Mouse (Mus musculus): ENCODE results near the gene Kif5a. TPM values are rescaled to one million over a fixed set of nuclear protein-coding genes. Genes with fewer than 3 reads are reported as not detected.

Kif5a gene
- total and polyA plus RNA-seq, 3 experiments = 0.14 to 2.1 TPM; not detected in 1

DNA sequence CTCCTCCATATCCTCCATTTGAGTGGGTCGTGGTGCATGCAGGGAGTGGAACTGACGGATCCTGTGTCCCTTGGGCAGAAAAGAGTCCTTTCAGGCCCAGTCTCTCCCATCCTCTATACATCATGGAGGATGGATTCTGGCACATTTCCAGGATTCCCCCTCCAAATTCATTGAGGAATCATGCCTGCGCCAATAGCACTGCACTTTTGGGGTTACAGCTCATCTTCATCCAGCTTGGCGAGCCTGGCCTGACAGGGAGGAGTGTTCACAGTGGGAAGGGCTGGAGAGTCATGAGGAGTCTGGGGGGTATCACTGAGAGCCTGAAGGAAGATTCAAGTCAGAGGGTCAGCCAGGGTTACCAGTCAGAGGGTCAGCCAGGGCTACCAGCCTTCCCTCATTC lies 80.5 kb downstream of the Kif5a start:
- no peak overlapping the region for H3K27ac ChIP-seq (ENCODE audit: insufficient read depth, low read depth)
- no peak overlapping the region for H3K9ac ChIP-seq (ENCODE audit: insufficient read depth, low read depth)
- dilution Hi-C loops (cut with MboI; ENCODE audit: extremely low pct_ligation_motif_present, extremely low pct_unique_long_range_greater_than_20kb, low sequenced_read_pairs) = no loop called here
- in situ Hi-C loops (cut with MboI; ENCODE audit: low pct_ligation_motif_present, low pct_unique_long_range_greater_than_20kb, low sequenced_read_pairs) = no loop called here
- H3K4me2 ChIP-seq (ENCODE audit: insufficient read depth, low read depth, poor library complexity, severe bottlenecking) = no peak overlapping the region
- no peak overlapping the region for H3K4me3 ChIP-seq (replicated peaks in 1 of 3; ENCODE audit: low read depth in 2 of 3, low read length in 2 of 3, poor library complexity in 1 of 3)
- no peaks in the 10 kb centered on the region for H3K27me3 ChIP-seq (replicated peaks)
- peaks cover 0 to 36% of the 10 kb centered on the region in 2 experiments for H3K36me3 ChIP-seq (replicated peaks in 1 of 2; ENCODE audit: control insufficient read depth in 1 of 2, insufficient read depth in 1 of 2, low read length in 1 of 2)
- DNase-seq (ENCODE audit: extremely low read depth) = no peak
- peaks cover 7% of the 10 kb centered on the region for H3K9me3 ChIP-seq (replicated peaks; ENCODE audit: low read length)
- no peak for TF ChIP-seq MAZ (IDR thresholded peaks at IDR 0.05; ENCODE audit: low read depth, low read length)
- peaks cover 2 to 7% of the 10 kb centered on the region in 2 experiments; a peak in 2 of 4 replicates for H3K4me1 ChIP-seq (ENCODE audit: control insufficient read depth in 1 of 2, insufficient read depth in 2 of 2)
- no peaks in the 10 kb centered on the region for H3K79me2 ChIP-seq (replicated peaks; ENCODE audit: control insufficient read depth, extremely low read depth, insufficient read depth, poor library complexity, severe bottlenecking)

DNA sequence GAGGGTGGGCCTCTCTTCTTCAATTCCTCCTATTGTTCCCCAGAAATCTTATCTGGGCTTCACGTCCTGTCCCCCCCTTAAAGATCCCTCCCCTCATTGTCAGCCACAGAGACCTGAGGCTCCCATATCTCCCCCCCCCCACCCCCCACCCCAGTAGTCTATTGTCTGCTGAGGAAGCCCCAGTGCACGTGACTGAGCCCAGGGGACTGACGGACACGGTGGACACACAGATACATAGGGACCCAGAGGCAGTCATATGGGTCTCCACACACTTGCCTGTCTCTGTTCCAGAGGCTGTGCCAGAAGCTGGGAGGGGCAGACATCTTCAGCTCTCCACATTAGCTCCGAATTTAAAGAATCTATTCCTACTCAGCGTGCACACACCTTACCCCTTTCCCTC lies 81.6 kb downstream of the Kif5a start:
- DNase-seq (ENCODE audit: extremely low read depth) = no peak
- TF ChIP-seq HCFC1 (IDR thresholded peaks at IDR 0.05; ENCODE audit: low read depth, low read length) (no peak), CHD1 (IDR thresholded peaks at IDR 0.05; ENCODE audit: low read depth, low read length) (no peak), EP300 (IDR thresholded peaks at IDR 0.05; ENCODE audit: low read length) (no peak), PAX5 (IDR thresholded peaks at IDR 0.05; ENCODE audit: low read length) (no peak), NRF1 (IDR thresholded peaks at IDR 0.05; ENCODE audit: low read depth, low read length) (no peak), ZMIZ1 (IDR thresholded peaks at IDR 0.05; ENCODE audit: low read depth, low read length) (no peak), JUN (IDR thresholded peaks at IDR 0.05; ENCODE audit: insufficient read depth, low read depth, low read length) (no peak), SIN3A (IDR thresholded peaks at IDR 0.05; ENCODE audit: low read length) (no peak), MXI1 (IDR thresholded peaks at IDR 0.05; ENCODE audit: low read depth, low read length) (no peak), ZKSCAN1 (IDR thresholded peaks at IDR 0.05; ENCODE audit: borderline replicate concordance, low read depth, low read length) (no peak), TCF12 (IDR thresholded peaks at IDR 0.05; ENCODE audit: low read depth, low read length) (no peak), UBTF (IDR thresholded peaks at IDR 0.05; ENCODE audit: low read depth, low read length) (no peak), JUND (conservative IDR thresholded peaks at IDR 0.05; ENCODE audit: low read depth, low read length) (no peak), MAX (IDR thresholded peaks at IDR 0.05; ENCODE audit: low read length) (no peak), TBP (conservative IDR thresholded peaks at IDR 0.05; ENCODE audit: low read depth, low read length) (no peak), IRF4 (IDR thresholded peaks at IDR 0.05; ENCODE audit: low read depth, low read length) (no peak), E2F4 (IDR thresholded peaks at IDR 0.05; ENCODE audit: insufficient replicate concordance, low read depth, low read length) (no peak), RCOR1 (conservative IDR thresholded peaks at IDR 0.05; ENCODE audit: low read depth, low read length) (no peak), SMC3 (IDR thresholded peaks at IDR 0.05; ENCODE audit: low read depth, low read length) (no peak), CHD2 (IDR thresholded peaks at IDR 0.05; ENCODE audit: low read length) (no peak)
- dilution Hi-C loops (cut with MboI; ENCODE audit: extremely low pct_ligation_motif_present, extremely low pct_unique_long_range_greater_than_20kb, low sequenced_read_pairs) (no loop called here), in situ Hi-C loops (cut with MboI; ENCODE audit: low pct_ligation_motif_present, low pct_unique_long_range_greater_than_20kb, low sequenced_read_pairs) (no loop called here)
- Histone ChIP-seq H3K27ac (ENCODE audit: insufficient read depth, low read depth) (no peak overlapping the region), H3K4me3 (replicated peaks in 1 of 3; ENCODE audit: low read depth in 2 of 3, low read length in 2 of 3, poor library complexity in 1 of 3) (no peak overlapping the region), H3K27me3 (replicated peaks) (no peaks in the 10 kb centered on the region), H3K4me1 (ENCODE audit: control insufficient read depth in 1 of 2, insufficient read depth in 2 of 2) (peaks cover 0 to 7% of the 10 kb centered on the region in 2 experiments; a peak in 2 of 4 replicates), H3K79me2 (replicated peaks; ENCODE audit: control insufficient read depth, extremely low read depth, insufficient read depth, poor library complexity, severe bottlenecking) (no peaks in the 10 kb centered on the region), H3K9me3 (replicated peaks; ENCODE audit: low read length) (peaks cover under 1% of the 10 kb centered on the region), H3K36me3 (replicated peaks in 1 of 2; ENCODE audit: control insufficient read depth in 1 of 2, insufficient read depth in 1 of 2, low read length in 1 of 2) (peaks cover 0 to 30% of the 10 kb centered on the region in 2 experiments), H3K9ac (ENCODE audit: insufficient read depth, low read depth) (no peak overlapping the region), H3K4me2 (ENCODE audit: insufficient read depth, low read depth, poor library complexity, severe bottlenecking) (no peak overlapping the region)
